Mouse (Mus musculus) urinary bladder, adult 2 months (tissue): ENCODE data around the gene Cs. TPM values are rescaled to one million over a fixed set of nuclear protein-coding genes. Genes with fewer than 3 reads are reported as not detected.
"Not testable (repeated sequence)": the region's sequence is repeated elsewhere in the genome, so short reads cannot be mapped to it uniquely, and the experiment has no call there.

Source experiments
- DNase-seq: peaks from one replicate; pipeline ENCODE4 v3.0.0; 2022; ENCODE audit warnings: low spot score
- polyA plus RNA-seq: library from polyadenylated mRNA; depleted of rRNA; stranded (reverse); fragments of >200 nt; gene quantifications from 2 replicates; pipeline ENCODE4 v1.2.3, GENCODE M21; 2012

The Cs gene
- polyA plus RNA-seq, 1 experiment: 138 TPM

- DNase-seq: not testable (repeated sequence)
Observed at GRCm38 (mm10) chr10:128332358-128333249, 4.9 kb upstream of the Cs start.

DNA sequence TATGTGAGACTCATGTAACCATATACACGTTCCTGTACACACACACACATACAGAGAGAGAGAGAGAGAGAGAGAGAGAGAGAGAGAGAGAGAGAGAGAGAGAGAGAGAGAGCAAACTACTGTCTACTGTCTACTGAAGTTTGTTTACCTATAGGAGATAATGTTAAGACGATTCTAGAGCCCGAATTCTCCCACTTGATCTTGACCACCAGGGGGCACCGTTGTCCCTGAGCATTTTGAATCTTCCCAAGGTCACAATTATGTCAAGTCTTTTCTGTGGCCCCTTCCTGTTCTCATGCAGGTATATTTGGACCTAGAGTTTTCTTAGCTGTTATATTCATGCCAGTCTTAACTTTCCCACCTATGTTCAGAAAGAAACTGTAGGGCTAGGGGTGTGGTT lies 2.0 kb upstream of the Cs start:
- DNase-seq: no peak

GRCm38 (mm10) chr10:128336195-128336594 lies 1.3 kb upstream of the Cs start:
- DNase-seq: no peak

GRCm38 (mm10) chr10:128336597-128336996 lies 937 bp upstream of the Cs start:
- DNase-seq: no peak

GRCm38 (mm10) chr10:128338415-128338814 lies 881 bp downstream of the Cs start:
- DNase-seq: no peak

GRCm38 (mm10) chr10:128338948-128339347 lies 1.4 kb downstream of the Cs start:
- no peak for DNase-seq

DNA sequence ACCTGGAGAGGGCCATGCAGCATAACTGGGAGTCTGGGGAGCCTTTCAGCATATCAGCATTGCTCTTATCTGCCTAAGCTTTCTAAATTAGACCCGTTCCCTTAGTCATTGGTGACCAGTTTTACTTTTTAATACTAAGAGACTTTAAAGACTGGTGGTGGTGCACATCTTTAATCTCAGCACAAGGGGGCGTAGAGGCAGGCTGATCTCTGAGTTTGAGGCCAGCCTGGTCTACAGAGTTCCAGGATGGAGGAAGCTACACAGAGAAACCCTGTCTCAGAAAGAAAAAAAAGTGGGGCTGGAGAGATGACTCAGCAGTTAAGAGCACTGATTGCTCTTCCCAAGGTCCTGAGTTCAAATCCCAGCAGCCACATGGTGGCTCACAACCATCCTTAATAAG lies 2.7 kb downstream of the Cs start:
- DNase-seq: no peak

DNA sequence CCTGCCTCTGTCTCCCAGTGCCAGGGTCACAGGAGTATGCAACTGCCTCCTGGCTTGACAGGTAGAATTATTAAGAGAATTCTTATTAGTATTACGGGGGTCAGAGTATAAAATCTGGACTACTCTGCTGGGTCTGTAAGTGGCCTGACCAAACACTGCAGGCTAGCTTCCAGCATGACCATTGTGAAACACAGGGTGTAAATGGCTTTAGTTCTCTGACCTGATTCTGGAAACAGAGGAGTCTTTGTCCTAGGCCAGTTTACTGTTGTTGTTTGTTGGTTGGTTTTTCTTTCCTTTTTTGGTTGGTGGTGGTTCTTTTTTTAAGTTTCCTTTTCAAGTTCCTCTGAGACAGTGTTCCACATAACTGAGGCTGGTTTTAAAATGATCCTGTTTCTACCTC lies 5.9 kb downstream of the Cs start:
- DNase-seq: no peak

DNA sequence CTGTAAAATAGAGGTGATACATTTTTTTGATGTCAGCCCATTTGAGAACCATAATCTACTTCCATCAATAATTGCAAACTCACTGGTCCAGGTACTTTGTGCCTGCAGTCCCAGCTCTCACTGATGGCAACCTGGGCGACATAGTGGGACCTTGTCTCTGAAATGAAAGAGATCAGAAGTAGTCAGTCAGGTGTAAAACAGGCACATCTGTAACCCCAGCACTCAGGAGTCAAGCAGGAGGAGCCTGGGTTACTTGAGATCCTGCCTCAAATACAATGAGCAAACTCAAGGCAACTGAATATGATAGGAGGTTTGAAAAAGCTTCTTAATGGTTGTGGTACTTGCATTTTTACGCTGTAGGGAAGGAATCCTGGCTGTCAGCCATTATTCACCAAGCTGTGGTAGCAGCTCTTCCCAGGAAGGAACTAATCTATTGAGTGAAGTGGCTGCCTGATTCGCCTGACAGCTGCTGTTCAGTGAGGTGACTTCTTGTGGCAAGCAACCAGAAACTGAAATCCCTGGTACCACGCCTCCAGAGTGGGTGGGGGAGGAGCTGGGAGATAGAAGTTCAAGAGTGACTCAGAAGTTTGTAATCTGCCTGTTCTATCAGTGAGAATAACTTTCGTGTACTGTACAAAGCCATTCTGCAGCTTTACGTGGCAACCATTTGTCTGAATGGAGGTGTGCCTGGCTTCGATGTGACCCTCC lies 7.2 kb downstream of the Cs start:
- no peak for DNase-seq

DNA sequence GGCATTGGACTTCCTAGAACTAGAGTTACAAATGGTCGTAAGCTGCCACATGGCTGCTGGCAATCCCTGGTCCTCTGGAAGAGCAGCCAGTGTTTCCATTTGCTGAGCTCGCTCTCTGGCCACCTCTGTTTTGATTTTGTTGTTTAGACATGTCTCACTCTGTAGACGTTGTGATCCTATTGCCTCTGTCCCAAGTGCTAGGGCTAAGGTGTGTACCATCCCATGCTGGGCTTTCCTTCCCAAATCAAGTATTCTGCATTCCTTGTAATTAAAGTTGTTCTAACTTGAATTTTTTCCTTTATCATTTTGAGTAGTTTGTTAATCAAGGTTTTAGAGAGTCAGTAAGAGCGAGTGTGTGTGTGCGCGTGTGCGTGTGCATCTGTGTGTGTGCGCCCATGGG lies 10.0 kb downstream of the Cs start:
- no peak for DNase-seq

DNA sequence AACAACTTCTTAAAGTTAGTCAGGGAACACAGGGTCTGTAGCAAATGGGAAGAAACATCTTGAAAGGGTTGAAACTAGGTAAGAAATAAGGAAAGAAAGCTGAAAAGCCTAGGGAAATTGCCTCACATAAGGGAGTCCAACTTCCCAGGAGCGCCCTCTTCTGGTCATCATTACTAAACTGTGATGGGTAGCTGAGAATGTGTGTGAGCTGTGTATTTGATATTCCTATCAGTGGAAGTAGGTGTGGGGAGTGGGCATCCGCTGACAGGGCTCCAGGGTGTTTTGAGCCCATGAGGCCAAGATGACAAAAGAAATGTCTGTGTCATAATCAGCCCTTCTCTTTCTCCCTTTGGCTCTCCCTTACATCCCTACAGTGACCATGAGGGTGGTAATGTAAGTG lies 21.3 kb downstream of the Cs start:
- no peak for DNase-seq

DNA sequence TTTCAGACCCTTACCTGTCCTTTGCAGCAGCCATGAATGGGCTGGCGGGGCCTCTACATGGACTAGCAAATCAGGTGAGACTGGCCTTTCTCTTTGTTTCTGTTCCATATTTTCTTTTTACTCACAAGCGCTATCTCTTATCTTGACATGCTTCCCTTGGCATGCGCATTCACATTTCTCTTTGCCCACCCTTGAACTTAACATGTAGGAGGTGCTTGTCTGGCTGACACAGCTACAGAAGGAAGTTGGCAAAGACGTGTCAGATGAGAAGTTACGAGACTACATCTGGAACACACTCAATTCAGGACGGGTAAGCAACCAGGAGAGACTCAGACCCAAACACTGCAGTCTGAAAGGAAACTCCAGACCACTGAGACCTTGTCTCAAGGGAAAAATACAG lies 21.7 kb downstream of the Cs start:
- no peak for DNase-seq

- no peak for DNase-seq
Observed at GRCm38 (mm10) chr10:128361836-128362235, 24.3 kb downstream of the Cs start.

DNA sequence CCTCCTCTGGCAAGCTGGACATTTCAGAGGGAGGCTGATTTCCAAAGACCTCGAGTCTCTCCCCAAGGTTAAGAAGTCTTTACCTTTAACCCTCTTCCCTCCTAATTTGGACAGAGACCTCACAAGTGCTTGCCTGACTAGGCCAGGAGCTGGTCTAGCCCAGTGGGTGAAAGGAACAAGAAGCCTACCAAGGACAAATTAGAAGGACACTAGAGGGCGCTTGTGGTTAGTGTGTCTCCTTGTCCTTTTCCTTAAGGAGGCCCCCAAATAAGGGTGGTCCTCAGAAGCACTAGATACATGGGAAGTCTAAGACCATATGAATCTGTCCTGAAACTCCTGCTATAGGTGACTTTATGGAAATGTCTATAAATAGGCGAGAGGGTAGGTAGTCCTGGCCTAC lies 25.0 kb downstream of the Cs start:
- no peak for DNase-seq

DNA sequence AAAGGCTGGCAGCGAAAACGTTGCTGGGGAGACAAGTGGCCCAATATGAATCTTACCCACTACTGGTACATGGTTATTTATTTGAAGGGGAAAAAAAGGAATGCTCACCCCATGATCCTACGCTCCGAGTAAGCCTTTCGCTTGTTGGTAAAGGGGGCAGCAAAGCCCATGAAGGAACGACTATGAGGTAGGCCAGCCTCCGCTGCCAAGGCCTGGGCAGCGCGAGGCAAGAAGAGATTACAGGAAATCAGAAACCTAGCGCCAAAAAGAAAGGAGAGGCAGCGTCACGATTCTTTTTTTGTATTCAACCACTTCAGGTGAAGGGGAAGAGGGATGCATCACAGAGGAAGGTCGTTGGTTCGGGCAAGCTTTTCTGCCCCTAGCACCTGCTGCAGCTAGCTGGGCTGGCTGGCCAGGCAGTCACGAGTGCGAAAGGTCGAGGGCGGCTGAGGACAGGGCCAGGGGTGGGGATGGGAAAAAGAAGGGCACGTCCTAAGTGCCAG lies 30.4 kb downstream of the Cs start:
- no peak for DNase-seq

DNA sequence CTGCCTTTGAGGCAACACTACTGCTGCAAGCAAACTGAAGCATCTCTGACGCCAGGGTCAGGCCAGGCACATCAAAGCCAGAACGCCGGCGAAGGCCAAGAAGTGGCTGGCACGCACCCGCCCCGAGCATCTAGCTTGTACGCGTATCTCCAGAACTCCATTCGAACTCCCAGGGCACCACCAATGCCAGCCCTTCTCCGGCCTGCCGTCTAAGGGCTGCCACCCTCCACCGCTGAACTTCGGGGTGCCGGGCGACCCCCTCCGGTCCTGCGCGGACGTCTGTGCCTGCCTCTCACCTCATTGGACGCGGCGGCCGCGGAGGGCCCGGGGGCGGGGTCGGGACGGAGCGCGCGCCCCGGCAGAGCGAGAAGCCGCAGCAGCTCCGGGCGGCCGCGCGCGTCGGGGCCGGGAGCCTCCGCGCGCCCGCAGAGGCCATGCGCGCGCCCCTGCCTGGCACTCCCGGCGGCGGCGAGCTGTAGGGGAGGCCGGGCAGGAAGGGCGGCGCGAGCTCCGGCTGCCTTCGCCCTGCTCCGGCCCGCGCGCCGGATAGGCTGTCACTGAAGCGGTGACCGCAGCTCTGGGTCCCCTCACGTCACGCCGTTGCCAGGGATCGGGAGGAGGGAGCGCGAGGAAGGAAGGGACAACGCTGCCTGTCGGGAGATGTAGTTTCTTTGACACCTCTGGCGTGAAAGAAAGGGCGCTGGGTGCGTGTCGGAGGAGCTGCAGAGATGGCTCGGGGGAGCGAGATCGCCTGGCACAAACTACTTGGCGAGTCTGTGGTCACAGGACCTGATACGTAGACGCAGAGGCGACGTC lies 31.1 kb downstream of the Cs start, which contains the start of gene Coq10a:
TSS of gene Coq10a (minus strand) at position 596 of the 816 bp plus-strand sequence.
- peak; percentile 82 for DNase-seq

DNA sequence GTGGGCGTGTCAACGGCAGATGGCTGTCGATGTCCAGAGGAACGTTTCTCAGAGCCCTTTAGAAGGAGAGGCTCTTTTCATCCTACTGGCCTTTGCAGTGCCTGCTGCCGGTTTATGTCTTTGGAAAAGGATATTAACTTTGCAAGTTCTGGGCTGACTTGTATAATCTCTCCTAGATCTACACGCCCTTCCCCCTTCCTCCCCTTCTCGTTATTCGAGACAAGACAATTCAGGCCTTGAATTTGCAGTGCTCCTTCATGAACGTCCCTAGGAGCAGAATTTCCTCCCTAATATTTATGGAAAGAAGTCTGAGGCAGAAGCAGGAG lies 31.6 kb downstream of the Cs start:
- DNase-seq: no peak

DNA sequence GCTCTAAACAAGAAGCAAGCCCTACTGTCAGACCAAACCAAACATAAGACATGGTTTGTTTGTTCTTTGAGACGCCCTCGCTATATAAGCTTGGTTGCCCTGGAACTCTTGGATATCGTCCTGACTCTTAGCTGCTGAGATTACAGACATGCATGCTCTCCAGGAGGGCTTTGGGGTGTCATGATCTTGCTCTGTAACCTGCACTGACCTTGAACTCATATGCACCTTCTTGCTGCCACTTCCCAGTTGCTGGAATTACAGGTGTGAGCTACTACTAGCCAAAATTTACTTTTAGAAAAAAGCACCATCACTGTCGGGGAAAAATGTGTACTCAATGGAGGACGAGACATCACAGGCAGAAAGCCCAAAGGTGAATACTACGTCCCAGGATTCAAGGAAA lies 32.1 kb downstream of the Cs start:
- DNase-seq: no peak

DNA sequence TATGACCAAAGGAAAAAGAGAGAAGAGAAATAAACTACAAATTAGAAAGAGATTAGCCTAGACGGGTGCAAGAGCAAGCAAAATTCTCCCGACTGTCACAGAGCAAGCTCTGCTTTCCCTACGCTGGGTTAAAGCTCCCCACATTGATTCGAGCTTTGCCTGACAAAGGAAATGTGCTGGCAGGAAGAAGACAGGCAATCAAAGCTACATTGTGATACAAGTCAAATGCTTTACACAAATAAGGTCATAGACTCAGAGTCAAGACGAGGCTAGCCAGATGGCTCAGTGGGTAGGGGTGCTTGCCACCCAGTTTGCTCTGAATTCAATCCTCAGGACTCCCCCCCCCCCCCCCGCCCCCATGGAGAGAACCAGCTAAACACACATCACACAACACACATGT lies 32.5 kb downstream of the Cs start:
- DNase-seq: no peak

- DNase-seq: no peak
Observed at GRCm38 (mm10) chr10:128370601-128371000, 33.1 kb downstream of the Cs start.

DNA sequence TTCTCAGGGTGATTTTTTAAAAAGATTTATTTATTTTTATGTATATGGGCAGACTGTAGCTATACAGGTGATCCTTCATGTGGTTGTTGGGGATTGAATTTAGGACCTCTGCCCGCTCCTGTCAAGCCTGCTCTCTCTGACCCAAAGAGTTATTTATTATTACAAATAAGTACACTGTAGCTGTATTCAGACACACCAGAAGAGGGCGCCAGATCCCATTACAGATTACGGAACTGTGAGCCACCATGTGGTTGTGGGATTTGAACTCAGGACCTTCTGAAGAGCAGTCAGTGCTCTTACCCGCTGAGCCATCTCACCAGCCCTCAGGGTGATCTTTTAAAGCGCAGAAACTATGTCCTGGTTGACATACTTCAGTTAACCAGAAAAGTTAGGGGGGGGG lies 34.6 kb downstream of the Cs start:
- no peak for DNase-seq
